Comparison of ENCODE assay signal across 14 mouse cellular contexts in genomic region chr5:147928668-147929497, GRCm38 (mm10). TPM values are rescaled to one million over a fixed set of nuclear protein-coding genes. Genes with fewer than 3 reads are reported as not detected.
DNase-seq lines count a peak whose midpoint lies in the region; ATAC-seq and TF ChIP-seq lines count a peak whose summit lies in the region.
"Had no signal": no experiment of that assay in that cellular context is flagged by ENCODE, and none has a peak within 500 bp of the region (broad histone marks: within the 10 kb centered on the region; RNA-seq: fewer than 3 reads in every experiment).

No protein-coding gene starts in this region.

- H3K36me3 ChIP-seq in midbrain, postnatal 0 days (ENCODE audit: insufficient read depth, low read length): no peaks in the 10 kb centered on the region
- H3K36me3 ChIP-seq in midbrain, embryonic 15.5 days (replicated peaks): no peaks in the 10 kb centered on the region
- H3K36me3 ChIP-seq in splenic B cell, adult 2 months (ENCODE audit: control insufficient read depth, insufficient read depth, low read length, poor library complexity, severe bottlenecking): no peaks in the 10 kb centered on the region
- H3K36me3 ChIP-seq: heart, embryonic 13.5 days; liver, embryonic 13.5 days had no signal

- no peak overlapping the region for H3K27ac ChIP-seq in midbrain, postnatal 0 days (ENCODE audit: low read depth, low read length)
- no peak overlapping the region for H3K27ac ChIP-seq in midbrain, embryonic 15.5 days
- H3K27ac ChIP-seq in bone marrow macrophage, adult 2 months (ENCODE audit: insufficient read depth, low read depth, low read length): no peak overlapping the region
- H3K27ac ChIP-seq: heart, embryonic 13.5 days; hindbrain, postnatal 0 days; liver, embryonic 13.5 days had no signal

- ATAC-seq in midbrain, postnatal 0 days (ENCODE audit: low FRiP score): no peak
- ATAC-seq in midbrain, embryonic 15.5 days (replicated peaks): no peak
- ATAC-seq: hindbrain, postnatal 0 days had no signal

- H3K27me3 ChIP-seq in midbrain, postnatal 0 days (ENCODE audit: insufficient read depth, low read length): no peaks in the 10 kb centered on the region
- H3K27me3 ChIP-seq in midbrain, embryonic 15.5 days (replicated peaks): no peaks in the 10 kb centered on the region
- H3K27me3 ChIP-seq in splenic B cell, adult 2 months (ENCODE audit: control insufficient read depth, insufficient read depth, low read length, poor library complexity, severe bottlenecking): no peaks in the 10 kb centered on the region
- H3K27me3 ChIP-seq: heart, embryonic 13.5 days; liver, embryonic 13.5 days had no signal

- no peaks in the 10 kb centered on the region for H3K4me1 ChIP-seq in midbrain, postnatal 0 days (ENCODE audit: insufficient read depth, low read length)
- H3K4me1 ChIP-seq in midbrain, embryonic 15.5 days: no peaks in the 10 kb centered on the region
- no peaks in the 10 kb centered on the region for H3K4me1 ChIP-seq in bone marrow macrophage, adult 2 months (ENCODE audit: control insufficient read depth, insufficient read depth, low read length)
- H3K4me1 ChIP-seq: heart, embryonic 13.5 days; liver, embryonic 13.5 days had no signal

- peak; percentile 39 for TF ChIP-seq CTCF in midbrain, postnatal 0 days (IDR thresholded peaks at IDR 0.05)
- TF ChIP-seq CTCF in bone marrow macrophage, adult 2 months (IDR thresholded peaks at IDR 0.05; ENCODE audit: low read depth, low read length): peak; percentile 66

- no peak for TF ChIP-seq POLR2A in bone marrow macrophage, adult 2 months (IDR thresholded peaks at IDR 0.05; ENCODE audit: borderline replicate concordance, low read depth, low read length)

- H3K4me2 ChIP-seq in midbrain, postnatal 0 days (ENCODE audit: low read depth, low read length, poor library complexity, severe bottlenecking): no peak overlapping the region
- no peak overlapping the region for H3K4me2 ChIP-seq in midbrain, embryonic 15.5 days
- H3K4me2 ChIP-seq: heart, embryonic 13.5 days; liver, embryonic 13.5 days had no signal

- H3K4me3 ChIP-seq in midbrain, postnatal 0 days (ENCODE audit: low read depth, low read length): no peak overlapping the region
- H3K4me3 ChIP-seq in midbrain, embryonic 15.5 days: no peak overlapping the region
- H3K4me3 ChIP-seq in bone marrow macrophage, adult 2 months (ENCODE audit: insufficient read depth, low read length): no peak overlapping the region
- H3K4me3 ChIP-seq: heart, embryonic 13.5 days; liver, embryonic 13.5 days had no signal

- H3K9me3 ChIP-seq in midbrain, postnatal 0 days (ENCODE audit: low read length): no peaks in the 10 kb centered on the region
- H3K9me3 ChIP-seq in midbrain, embryonic 15.5 days: no peaks in the 10 kb centered on the region
- H3K9me3 ChIP-seq: heart, embryonic 13.5 days; liver, embryonic 13.5 days had no signal

- WGBS in midbrain, postnatal 0 days: 88% methylated on average over 7 of the region's 7 CpGs
- 79% methylated on average over 7 of the region's 7 CpGs for WGBS in midbrain, embryonic 15.5 days

- DNase-seq in heart, adult 11 months: peak; percentile 46
- no peak for DNase-seq in heart, postnatal 25 days (ENCODE audit: low spot score)
- no peak for DNase-seq in midbrain, postnatal 0 days (ENCODE audit: low spot score)
- peak; percentile 40 for DNase-seq in splenic B cell, adult 2 months (ENCODE audit: low read depth, low spot score)
- DNase-seq in heart, postnatal 14 days: no peak
- DNase-seq in heart, adult 18-20 months: no peak
- DNase-seq: cerebellum, postnatal 10 days; kidney, postnatal 25 days; liver, embryonic 13.5 days; right cerebral cortex, adult 18-20 months had no signal

- no peak overlapping the region for H3K9ac ChIP-seq in midbrain, postnatal 0 days (replicated peaks; ENCODE audit: low read length, poor library complexity, severe bottlenecking)
- H3K9ac ChIP-seq in midbrain, embryonic 15.5 days: no peak overlapping the region
- H3K9ac ChIP-seq: heart, embryonic 13.5 days; liver, embryonic 13.5 days had no signal

- intact Hi-C loops in heart, postnatal 25 days (cut with DNase I): loop anchor here (5.0 kb wide), 1 partner anchor 62 kb away; no protein-coding TSS in a partner anchor
- intact Hi-C loops in heart, postnatal 14 days (cut with DNase I): no loop called here

RNA-seq across cellular contexts. Expression of gene Mtus2, which starts 28.2 kb away (rescaled TPM):
- 100 to 1,000 TPM in 1 of 2 experiments, 10 to 100 TPM in 1; 98.1 to 109 TPM for total RNA-seq in heart, postnatal 25 days (2021)
- 38.0 and 54.7 TPM in 2 replicates for total RNA-seq in midbrain, postnatal 0 days (2014; rRNA removed)
- polyA plus RNA-seq in midbrain, postnatal 0 days (2015; fragmentation: Nextera tagmentation; extraction: Ambion mirVana): 36.6 and 41.6 TPM in 2 replicates
- 45.6 and 46.4 TPM in 2 replicates for polyA plus RNA-seq in midbrain, embryonic 15.5 days (2015; fragmentation: Nextera tagmentation; extraction: Ambion mirVana)
- 1.7 and 2.3 TPM in 2 replicates for polyA plus RNA-seq in bone marrow macrophage, adult 2 months (2012; ENCODE audit: insufficient read depth, insufficient read length, missing spikeins)
- 10 to 100 TPM; 76.9 to 89.0 TPM for total RNA-seq in heart, postnatal 14 days (2021)
- total RNA-seq in heart, adult 18-20 months (2021): 10 to 100 TPM; 82.2 to 93.8 TPM

RNA-seq across cellular contexts. Expression of gene Slc46a3, which starts 34.3 kb away (rescaled TPM):
- total RNA-seq in heart, postnatal 25 days (2021): 10 to 100 TPM; 11.7 to 12.7 TPM
- 4.1 and 5.2 TPM in 2 replicates for total RNA-seq in midbrain, postnatal 0 days (2014; rRNA removed)
- 5.2 and 7.0 TPM in 2 replicates for polyA plus RNA-seq in midbrain, postnatal 0 days (2015; fragmentation: Nextera tagmentation; extraction: Ambion mirVana)
- polyA plus RNA-seq in midbrain, embryonic 15.5 days (2015; fragmentation: Nextera tagmentation; extraction: Ambion mirVana): 5.5 and 5.6 TPM in 2 replicates
- polyA plus RNA-seq in bone marrow macrophage, adult 2 months (2012; ENCODE audit: insufficient read depth, insufficient read length, missing spikeins): 172 and 173 TPM in 2 replicates
- 1 to 10 TPM; 6.1 to 8.1 TPM for total RNA-seq in heart, postnatal 14 days (2021)
- 10 to 100 TPM in 1 of 2 experiments, 1 to 10 TPM in 1; 8.2 to 10.9 TPM for total RNA-seq in heart, adult 18-20 months (2021)

Comparison
In these comparisons a context has a peak if more than half of its experiments do, and no peak if none do; other contexts are left out.
1. DNase-seq: peak in heart, adult 11 months (single experiment) and splenic B cell, adult 2 months (single experiment); none in heart, postnatal 25 days (single experiment), midbrain, postnatal 0 days (single experiment), heart, postnatal 14 days (0 of 2) and heart, adult 18-20 months (0 of 2).